Mouse (Mus musculus) liver, embryonic 13.5 days (tissue): ENCODE results near the gene Gstt4. TPM values are rescaled to one million over a fixed set of nuclear protein-coding genes. Genes with fewer than 3 reads are reported as not detected.
A peak's percentile ranks its signal among the peaks of the same experiment; 100 is the strongest.
"Not testable (repeated sequence)": the region's sequence is repeated elsewhere in the genome, so short reads cannot be mapped to it uniquely, and the experiment has no call there.

ENCODE experiments used
- ATAC-seq: fragments of 200-750 bp; cut with Nextera tagmentation; 2 replicates; pipeline ENCODE4 v1.8.0; 2017; ENCODE audit warnings: low read depth, mild to moderate bottlenecking, moderate number of reproducible peaks, moderate library complexity
- DNase-seq: peaks from one replicate; pipeline ENCODE4 v3.0.0; 2022
- H3K27ac ChIP-seq: fragments of 300-500 bp; sonication (generic); 2 replicates; pipeline ENCODE4 v1.5.1; 2015; ENCODE audit warnings: moderate library complexity, mild to moderate bottlenecking, inconsistent platforms
- H3K27me3 ChIP-seq: fragments of 300-500 bp; sonication (generic); 2 replicates; pipeline ENCODE4 v1.6.1; 2015; ENCODE audit warnings: mild to moderate bottlenecking, inconsistent platforms
- H3K36me3 ChIP-seq: fragments of 300-500 bp; sonication (generic); 2 replicates; pipeline ENCODE4 v1.6.1; 2015; ENCODE audit warnings: mild to moderate bottlenecking, inconsistent platforms
- H3K4me1 ChIP-seq: fragments of 300-500 bp; sonication (generic); replicated peaks from 2 replicates; pipeline ENCODE4 v1.6.1; 2015; ENCODE audit warnings: inconsistent platforms
- H3K4me2 ChIP-seq: fragments of 300-500 bp; sonication (generic); 2 replicates; pipeline ENCODE4 v1.6.1; 2015; ENCODE audit warnings: inconsistent platforms, mild to moderate bottlenecking, moderate library complexity
- H3K4me3 ChIP-seq: fragments of 300-500 bp; sonication (generic); replicated peaks from 2 replicates; pipeline ENCODE4 v1.5.1; 2015; ENCODE audit warnings: mild to moderate bottlenecking, inconsistent platforms
- H3K9ac ChIP-seq: fragments of 300-500 bp; sonication (generic); 2 replicates; pipeline ENCODE4 v1.6.1; 2015; ENCODE audit warnings: mild to moderate bottlenecking, inconsistent platforms
- H3K9me3 ChIP-seq: fragments of 300-500 bp; sonication (generic); replicated peaks from 2 replicates; pipeline ENCODE4 v1.6.1; 2016; ENCODE audit warnings: inconsistent platforms
- WGBS: fragments of 180-500 bp; shearing (Covaris S2); methylation state at CpG from one replicate; pipeline ENCODE4 v1.1.7; 2015; ENCODE audit not compliant: insufficient replicate concordance; 5-methylcytosine and 5-hydroxymethylcytosine counted together
- polyA plus RNA-seq: library from polyadenylated mRNA; unstranded; fragments of >200 nt; fragmentation: Nextera tagmentation; extraction: Ambion mirVana; gene quantifications from 2 replicates; pipeline ENCODE4 v1.2.1, GENCODE M21; 2015

Gene Gstt4
- not detected in 2 replicates for polyA plus RNA-seq

GRCm38 (mm10) chr10:75822443-75822842 lies at the start of gene Gstt4:
TSS of gene Gstt4 (minus strand) at chr10:75822543.
- DNase-seq (no peak), ATAC-seq (no peak)
- 85% methylated on average over 2 of the region's 2 CpGs for WGBS
- H3K4me3 ChIP-seq = no peak within 1 kb of the TSS
- no peaks in the 10 kb centered on the region for H3K36me3 ChIP-seq
- H3K4me1 ChIP-seq = no peaks in the 10 kb centered on the region
- H3K4me2 ChIP-seq = no peak within 1 kb of the TSS
- H3K9ac ChIP-seq = no peak within 1 kb of the TSS
- H3K9me3 ChIP-seq = no peaks in the 10 kb centered on the region
- H3K27me3 ChIP-seq = no peaks in the 10 kb centered on the region; the same call in 1 of the 2 replicates
- no peak within 1 kb of the TSS for H3K27ac ChIP-seq

DNA sequence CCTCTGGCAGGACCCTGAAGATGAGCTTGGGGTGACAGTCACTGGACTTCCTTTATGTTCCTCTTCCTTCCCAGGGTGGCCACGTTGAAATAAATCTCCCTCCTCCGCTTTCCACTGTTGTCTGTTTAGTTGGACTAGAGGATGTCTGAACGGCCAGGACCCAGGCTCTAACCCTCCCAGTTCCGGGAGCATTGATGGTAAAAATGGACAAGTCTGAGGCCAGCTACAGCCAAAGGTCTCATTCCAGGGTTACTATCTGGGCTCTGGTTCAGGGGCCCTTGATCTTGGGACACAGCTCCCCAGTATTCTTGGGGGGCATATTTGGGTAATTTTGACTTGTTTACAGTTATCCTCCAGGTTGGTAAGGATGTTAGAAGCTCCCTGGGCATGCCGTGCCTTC lies 39.2 kb upstream of the Gstt4 start:
- no peak for DNase-seq
- no peak overlapping the region for H3K4me2 ChIP-seq
- peaks cover 36% of the 10 kb centered on the region for H3K4me1 ChIP-seq
- ATAC-seq = no peak
- H3K9me3 ChIP-seq = no peaks in the 10 kb centered on the region
- peaks cover 18% of the 10 kb centered on the region for H3K36me3 ChIP-seq
- no peak overlapping the region for H3K4me3 ChIP-seq
- H3K9ac ChIP-seq = no peak overlapping the region
- no peak overlapping the region for H3K27ac ChIP-seq
- WGBS = 67% methylated on average over 5 of the region's 5 CpGs
- 0 out of 2 replicates have a peak, but pooled peaks cover 2% of the 10 kb centered on the region for H3K27me3 ChIP-seq

GRCm38 (mm10) chr10:75860746-75861145 lies 38.4 kb upstream of the Gstt4 start:
- DNase-seq (no peak), ATAC-seq (no peak)
- no peak overlapping the region for H3K4me3 ChIP-seq
- WGBS = 40% methylated on average over 7 of the region's 7 CpGs
- H3K36me3 ChIP-seq = peaks cover 18% of the 10 kb centered on the region
- no peaks in the 10 kb centered on the region for H3K9me3 ChIP-seq
- peak overlapping the region; percentile 93; the same call in 1 of the 2 replicates for H3K4me2 ChIP-seq
- H3K27me3 ChIP-seq = no peaks in the 10 kb centered on the region
- peaks cover 36% of the 10 kb centered on the region for H3K4me1 ChIP-seq
- 0 out of 2 replicates have a peak overlapping the region, but pooled peaks have one; percentile 9 for H3K27ac ChIP-seq
- H3K9ac ChIP-seq = no peak overlapping the region

DNA sequence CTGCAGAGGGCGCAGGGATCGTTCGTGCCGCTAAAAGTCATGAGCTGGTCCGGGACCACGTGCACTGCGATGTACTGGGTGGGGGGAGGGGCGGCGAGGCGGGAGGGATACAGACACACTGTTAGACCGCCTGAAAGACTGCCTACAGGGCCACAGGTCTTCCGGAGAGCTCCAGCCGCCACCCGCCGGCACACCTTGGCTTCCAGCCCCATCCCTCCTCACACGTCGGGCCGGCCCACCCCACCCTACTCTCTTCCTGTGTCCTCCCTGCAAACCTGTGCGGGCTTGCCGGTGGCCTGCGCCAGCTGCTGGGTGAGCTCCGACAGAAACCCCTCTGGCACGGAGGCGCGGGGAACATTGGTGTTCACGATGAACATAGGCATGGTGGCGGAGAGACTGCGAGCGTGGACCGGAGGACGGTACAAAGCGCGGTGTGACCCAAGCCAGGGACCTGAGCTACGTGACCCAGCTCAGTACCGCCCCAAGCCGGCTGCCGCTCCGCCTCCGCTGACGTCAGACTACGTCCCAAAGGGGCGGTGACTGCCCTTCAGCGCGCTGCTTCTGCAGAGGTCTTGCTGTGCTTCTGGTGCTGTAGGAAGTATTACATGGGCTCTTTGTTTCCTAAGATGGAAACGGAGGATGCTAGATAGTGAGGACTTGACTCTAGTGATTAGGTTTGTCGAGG lies 37.6 kb upstream of the Gstt4 start, which contains the start of gene Mif:
TSS of gene Mif (minus strand) at position 455 of the 685 bp plus-strand sequence.
- under 1% methylated on average over 45 of the region's 46 CpGs for WGBS
- H3K27ac ChIP-seq = peak within 1 kb of the TSS; percentile 87
- H3K4me3 ChIP-seq = peak within 1 kb of the TSS; percentile 75
- peak within 1 kb of the TSS; percentile 83 for H3K9ac ChIP-seq
- H3K9me3 ChIP-seq, H3K27me3 ChIP-seq: not testable (repeated sequence)
- ATAC-seq (peak; percentile 94), DNase-seq (peak; percentile 90)
- H3K4me1 ChIP-seq = peaks cover 36% of the 10 kb centered on the region
- H3K4me2 ChIP-seq = peak within 1 kb of the TSS; percentile 93
- peaks cover 18% of the 10 kb centered on the region for H3K36me3 ChIP-seq

GRCm38 (mm10) chr10:75859107-75859746 lies 36.9 kb upstream of the Gstt4 start:
- Histone ChIP-seq H3K27ac (peak overlapping the region; percentile 87), H3K9ac (peak overlapping the region; percentile 83), H3K27me3 (no peaks in the 10 kb centered on the region), H3K4me2 (peak overlapping the region; percentile 93), H3K4me1 (peaks cover 36% of the 10 kb centered on the region), H3K9me3 (no peaks in the 10 kb centered on the region), H3K36me3 (peaks cover 18% of the 10 kb centered on the region), H3K4me3 (peak overlapping the region; percentile 75)
- 2% methylated on average over 27 of the region's 27 CpGs for WGBS
- DNase-seq = no peak
- peak; percentile 24 for ATAC-seq

DNA sequence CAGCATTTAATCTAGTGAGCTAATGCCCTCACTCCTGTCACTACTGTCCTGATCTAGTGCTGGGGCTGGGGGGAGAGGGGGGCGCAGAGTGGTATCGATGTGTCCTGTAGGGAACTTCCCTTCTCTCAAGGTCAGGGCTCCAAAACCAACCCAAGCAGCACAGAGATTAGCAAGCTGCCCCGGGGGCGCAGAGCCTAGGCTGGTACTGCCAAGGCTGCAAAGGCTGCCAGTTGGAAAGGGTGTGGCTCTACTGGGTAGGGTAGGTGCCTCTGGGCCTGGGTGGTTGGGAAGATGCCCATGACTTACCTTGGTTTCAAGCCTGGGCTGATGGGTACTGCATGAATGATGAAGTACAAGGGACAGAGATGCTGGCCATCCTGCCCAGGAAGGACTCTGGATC lies 35.3 kb upstream of the Gstt4 start:
- 0 out of 2 replicates have a peak overlapping the region, but pooled peaks have one; percentile 22 for H3K9ac ChIP-seq
- no peak overlapping the region for H3K4me2 ChIP-seq
- peaks cover 37% of the 10 kb centered on the region for H3K4me1 ChIP-seq
- peaks cover 18% of the 10 kb centered on the region for H3K36me3 ChIP-seq
- no peak overlapping the region for H3K4me3 ChIP-seq
- H3K27ac ChIP-seq = no peak overlapping the region
- H3K27me3 ChIP-seq = no peaks in the 10 kb centered on the region
- ATAC-seq (no peak), DNase-seq (no peak)
- no peaks in the 10 kb centered on the region for H3K9me3 ChIP-seq
- 84% methylated on average over 4 of the region's 4 CpGs for WGBS

DNA sequence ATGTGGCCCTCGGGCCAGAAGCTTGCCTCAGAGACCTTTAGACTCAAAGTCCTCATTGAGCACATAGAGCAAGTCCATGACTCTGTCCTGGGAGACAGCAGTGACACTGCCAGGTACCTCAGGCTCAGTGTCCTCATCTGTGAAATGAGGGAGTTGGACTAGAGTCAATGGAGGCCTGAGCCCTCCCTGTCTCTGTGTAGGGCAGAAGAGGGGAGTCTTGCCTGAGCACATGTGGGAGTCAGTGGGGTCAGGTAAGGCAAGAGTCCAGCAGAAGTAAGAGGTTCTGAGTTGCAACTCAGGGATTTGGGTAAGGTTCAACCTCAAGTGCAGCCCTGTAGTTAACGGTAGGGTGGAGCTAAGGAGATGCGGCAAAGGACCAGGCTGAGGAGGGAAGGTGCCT lies 34.6 kb upstream of the Gstt4 start:
- Histone ChIP-seq H3K4me2 (no peak overlapping the region), H3K36me3 (peaks cover 18% of the 10 kb centered on the region), H3K27ac (no peak overlapping the region), H3K27me3 (peaks cover 5% of the 10 kb centered on the region; the same call in 1 of the 2 replicates), H3K4me1 (peaks cover 42% of the 10 kb centered on the region), H3K4me3 (no peak overlapping the region), H3K9ac (no peak overlapping the region), H3K9me3 (no peaks in the 10 kb centered on the region)
- DNase-seq = no peak
- no peak for ATAC-seq
- WGBS = 78% methylated on average over 3 of the region's 3 CpGs

DNA sequence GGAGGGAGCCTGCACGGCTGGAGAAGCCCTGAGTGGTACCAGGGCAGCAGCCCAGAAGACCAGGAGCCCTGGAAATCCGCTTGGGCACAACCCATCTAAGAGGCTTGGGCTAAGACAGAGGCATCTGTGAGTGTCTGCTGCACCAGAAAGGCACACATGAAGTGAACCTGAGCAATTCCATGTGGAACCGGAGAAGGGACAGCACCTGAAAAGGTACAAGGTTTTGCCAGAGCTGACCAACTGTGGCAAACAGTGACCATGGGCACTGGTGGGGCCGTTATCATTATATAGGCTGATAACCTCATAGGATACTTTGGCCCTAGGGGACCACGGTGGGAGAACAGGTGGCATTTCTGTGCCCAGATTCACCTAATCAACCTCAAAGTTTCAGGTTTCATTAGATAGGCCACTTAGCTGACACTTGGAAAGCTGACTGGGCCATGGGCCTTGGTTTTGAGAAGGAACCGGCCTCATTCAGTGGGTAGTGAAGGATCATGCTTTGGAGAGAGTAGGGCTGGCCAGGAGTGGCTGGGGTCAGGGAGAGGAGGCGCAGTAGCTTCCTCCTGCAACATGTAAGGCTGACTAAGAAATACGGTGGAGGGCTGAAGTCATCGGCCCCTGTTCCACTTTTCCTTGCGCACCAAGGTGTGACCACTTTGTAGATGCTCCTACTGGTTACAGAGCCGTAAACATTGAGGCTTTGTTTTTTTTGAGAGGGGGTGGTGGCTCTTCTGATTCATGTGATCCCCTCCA lies 34.0 kb upstream of the Gstt4 start:
- H3K4me2 ChIP-seq = no peak overlapping the region
- peaks cover 11% of the 10 kb centered on the region for H3K27me3 ChIP-seq
- peaks cover 18% of the 10 kb centered on the region for H3K36me3 ChIP-seq
- DNase-seq (no peak), ATAC-seq (no peak)
- no peak overlapping the region for H3K4me3 ChIP-seq
- H3K9ac ChIP-seq = no peak overlapping the region
- WGBS = 71% methylated on average over 11 of the region's 11 CpGs
- no peaks in the 10 kb centered on the region for H3K9me3 ChIP-seq
- H3K27ac ChIP-seq = no peak overlapping the region
- H3K4me1 ChIP-seq = peaks cover 42% of the 10 kb centered on the region

GRCm38 (mm10) chr10:75855416-75855981 lies 33.2 kb upstream of the Gstt4 start:
- no peak overlapping the region for H3K27ac ChIP-seq
- no peak overlapping the region for H3K4me3 ChIP-seq
- no peak overlapping the region for H3K9ac ChIP-seq
- DNase-seq (no peak), ATAC-seq (no peak)
- WGBS = 87% methylated on average over 15 of the region's 15 CpGs
- H3K9me3 ChIP-seq = no peaks in the 10 kb centered on the region
- H3K4me2 ChIP-seq = no peak overlapping the region
- H3K36me3 ChIP-seq = peaks cover 18% of the 10 kb centered on the region
- peaks cover 37% of the 10 kb centered on the region for H3K4me1 ChIP-seq
- peaks cover 18% of the 10 kb centered on the region for H3K27me3 ChIP-seq

DNA sequence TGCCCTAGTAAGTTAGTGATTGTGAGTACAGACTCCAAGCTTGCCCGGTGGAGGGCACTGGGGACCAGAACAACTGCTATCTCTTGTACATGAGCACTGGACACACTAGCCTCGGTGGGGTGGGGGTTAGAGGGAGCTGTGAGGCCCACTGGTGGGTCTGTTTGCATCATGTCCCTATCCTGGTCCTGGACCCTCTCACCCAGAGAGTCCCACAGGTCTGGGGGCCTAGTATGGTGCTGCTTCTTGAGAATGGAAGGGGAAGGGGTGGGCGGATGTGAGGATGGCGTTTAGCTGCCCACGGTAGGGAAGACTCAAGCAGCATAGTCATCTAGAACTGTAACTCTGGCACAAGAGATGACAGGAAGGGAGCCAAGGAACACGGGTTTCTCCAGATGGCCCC lies 32.4 kb upstream of the Gstt4 start:
- peaks cover 18% of the 10 kb centered on the region for H3K27me3 ChIP-seq
- H3K4me1 ChIP-seq = peaks cover 33% of the 10 kb centered on the region
- no peak overlapping the region for H3K4me2 ChIP-seq
- H3K9ac ChIP-seq = no peak overlapping the region
- 67% methylated on average over 6 of the region's 6 CpGs for WGBS
- no peak for ATAC-seq
- H3K27ac ChIP-seq = no peak overlapping the region
- H3K36me3 ChIP-seq = peaks cover 18% of the 10 kb centered on the region
- DNase-seq = no peak
- H3K9me3 ChIP-seq = no peaks in the 10 kb centered on the region
- H3K4me3 ChIP-seq = no peak overlapping the region

DNA sequence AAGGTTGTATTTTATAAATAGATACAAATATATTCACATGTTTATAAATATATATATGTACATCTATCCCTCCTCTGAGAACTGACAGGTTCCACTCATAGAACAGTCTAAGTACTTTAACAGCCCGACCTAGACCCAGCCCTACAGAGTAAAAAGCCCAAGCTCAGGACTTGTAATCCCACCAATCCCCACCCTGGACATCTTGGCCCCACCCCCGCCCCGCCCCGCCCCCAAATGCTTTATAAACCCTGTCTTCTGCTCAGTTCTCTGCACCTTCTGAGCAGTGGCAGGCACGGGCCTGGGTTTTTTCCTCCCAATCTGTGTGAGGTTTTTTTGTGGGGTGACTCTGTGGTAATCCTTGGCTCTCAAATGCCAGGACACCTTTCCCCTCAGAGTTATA lies 31.8 kb upstream of the Gstt4 start:
- no peak overlapping the region for H3K4me2 ChIP-seq
- DNase-seq (no peak), ATAC-seq (no peak)
- no peak overlapping the region for H3K4me3 ChIP-seq
- H3K9ac ChIP-seq = no peak overlapping the region
- no peaks in the 10 kb centered on the region for H3K9me3 ChIP-seq
- no peak overlapping the region for H3K27ac ChIP-seq
- 35% methylated on average over 5 of the region's 5 CpGs for WGBS
- H3K36me3 ChIP-seq = peaks cover 18% of the 10 kb centered on the region
- peaks cover 29% of the 10 kb centered on the region for H3K4me1 ChIP-seq
- H3K27me3 ChIP-seq = peaks cover 18% of the 10 kb centered on the region
